Mouse (Mus musculus) midbrain, postnatal 0 days (tissue): Measurements from ENCODE around the gene Cryba4. TPM values are rescaled to one million over a fixed set of nuclear protein-coding genes. Genes with fewer than 3 reads are reported as not detected.

Source experiments
- ATAC-seq: fragments of 200-750 bp; cut with Nextera tagmentation; 2 replicates; pipeline ENCODE4 v1.8.0; 2017; ENCODE audit warnings: moderate number of reproducible peaks, mild to moderate bottlenecking, moderate TSS enrichment, moderate library complexity; ENCODE audit not compliant: low FRiP score
- DNase-seq: peaks from one replicate; pipeline ENCODE4 v3.0.0-alpha.2; 2015; ENCODE audit warnings: low spot score
- H3K27ac ChIP-seq: fragments of 300-500 bp; sonication (generic); 2 replicates; pipeline ENCODE4 v1.5.1; 2014; ENCODE audit warnings: low read depth, mild to moderate bottlenecking, low read length, mixed read lengths
- H3K27me3 ChIP-seq: fragments of 300-500 bp; sonication (generic); 2 replicates; pipeline ENCODE4 v1.6.1; 2014; ENCODE audit warnings: low read length, control low read depth, mixed read lengths; ENCODE audit not compliant: insufficient read depth
- H3K36me3 ChIP-seq: fragments of 300-500 bp; sonication (generic); 2 replicates; pipeline ENCODE4 v1.6.1; 2014; ENCODE audit warnings: low read length, control low read depth, mixed read lengths; ENCODE audit not compliant: insufficient read depth
- H3K4me1 ChIP-seq: fragments of 300-500 bp; sonication (generic); 2 replicates; pipeline ENCODE4 v1.6.1; 2014; ENCODE audit warnings: mild to moderate bottlenecking, control low read depth, antibody characterized with exemption, low read length, mixed read lengths; ENCODE audit not compliant: insufficient read depth
- H3K4me2 ChIP-seq: fragments of 300-500 bp; sonication (generic); 2 replicates; pipeline ENCODE4 v1.6.1; 2014; ENCODE audit warnings: low read depth, mild to moderate bottlenecking, low read length, mixed read lengths; ENCODE audit not compliant: poor library complexity, severe bottlenecking
- H3K4me3 ChIP-seq: fragments of 300-500 bp; sonication (generic); 2 replicates; pipeline ENCODE4 v1.5.1; 2014; ENCODE audit warnings: low read depth, mild to moderate bottlenecking, low read length, moderate library complexity
- H3K9ac ChIP-seq: fragments of 300-500 bp; sonication (generic); replicated peaks from 2 replicates; pipeline ENCODE4 v1.6.1; 2014; ENCODE audit warnings: mild to moderate bottlenecking, low read length, moderate library complexity, mixed read lengths; ENCODE audit not compliant: poor library complexity, severe bottlenecking
- H3K9me3 ChIP-seq: fragments of 300-500 bp; sonication (generic); 2 replicates; pipeline ENCODE4 v1.6.1; 2016; ENCODE audit warnings: low read length, control low read depth
- CTCF ChIP-seq: IDR thresholded peaks from 2 replicates; pipeline ENCODE4 v1.5.1; 2016; ENCODE audit warnings: antibody characterized with exemption, mild to moderate bottlenecking
- WGBS: fragments of 180-500 bp; shearing (Covaris S2); extraction: QIAGEN DNeasy Blood & Tissue Kit; methylation state at CpG from one replicate; pipeline ENCODE4 v1.1.7; 2014; 5-methylcytosine and 5-hydroxymethylcytosine counted together
- polyA plus RNA-seq: library from polyadenylated mRNA; unstranded; fragments of >200 nt; fragmentation: Nextera tagmentation; extraction: Ambion mirVana; gene quantifications from 2 replicates; pipeline ENCODE4 v1.2.1, GENCODE M21; 2015
- total RNA-seq: library from RNA; depleted of rRNA; stranded (reverse); fragments of >200 nt; gene quantifications from 2 replicates; pipeline ENCODE4 v1.2.3, GENCODE M21; 2014; rRNA removed

Gene Cryba4
- total and polyA plus RNA-seq, 2 experiments from 2014 or later: 1.6 to 2.9 TPM

DNA sequence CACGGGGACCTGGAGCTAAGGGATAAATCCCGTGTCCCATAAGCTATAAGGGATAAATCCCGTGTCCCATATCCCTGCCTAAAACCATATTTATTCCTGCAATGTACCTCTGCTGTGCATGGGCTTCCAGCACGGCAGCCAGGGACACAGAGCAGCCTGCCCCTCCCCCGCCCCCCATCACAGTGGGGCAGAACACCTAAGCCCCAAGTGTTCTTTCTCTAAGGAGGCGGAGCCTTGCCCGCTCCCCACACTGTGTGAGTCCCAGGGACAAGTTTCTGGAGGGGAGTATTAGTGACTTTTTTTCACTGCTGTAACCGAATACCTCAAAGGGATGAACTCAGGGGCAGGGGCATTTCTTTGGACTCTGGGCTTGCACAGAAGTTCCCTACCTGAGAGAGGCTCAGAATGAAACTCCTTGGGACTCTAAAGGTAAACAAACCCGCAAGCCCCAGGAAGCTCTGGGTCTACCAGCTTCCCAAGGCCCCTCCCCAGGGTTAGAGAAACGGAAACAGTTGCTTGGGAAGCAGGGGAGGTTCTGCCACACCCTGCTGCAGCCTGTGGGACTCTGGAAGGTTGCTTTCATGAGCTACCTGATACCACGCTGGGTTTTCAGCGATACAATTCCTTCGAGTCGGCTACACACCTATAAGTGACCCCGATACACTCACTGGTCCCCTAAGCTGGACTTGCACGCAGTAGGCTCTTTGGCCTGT lies 45.6 kb downstream of the Cryba4 start:
- Histone ChIP-seq H3K27ac (no peak overlapping the region), H3K36me3 (no peaks in the 10 kb centered on the region), H3K27me3 (no peaks in the 10 kb centered on the region), H3K4me1 (no peaks in the 10 kb centered on the region), H3K9ac (no peak overlapping the region), H3K4me2 (no peak overlapping the region), H3K9me3 (no peaks in the 10 kb centered on the region), H3K4me3 (no peak overlapping the region)
- DNase-seq (no peak), ATAC-seq (no peak)
- TF ChIP-seq CTCF: no peak
- 31% methylated on average over 16 of the region's 16 CpGs for WGBS

DNA sequence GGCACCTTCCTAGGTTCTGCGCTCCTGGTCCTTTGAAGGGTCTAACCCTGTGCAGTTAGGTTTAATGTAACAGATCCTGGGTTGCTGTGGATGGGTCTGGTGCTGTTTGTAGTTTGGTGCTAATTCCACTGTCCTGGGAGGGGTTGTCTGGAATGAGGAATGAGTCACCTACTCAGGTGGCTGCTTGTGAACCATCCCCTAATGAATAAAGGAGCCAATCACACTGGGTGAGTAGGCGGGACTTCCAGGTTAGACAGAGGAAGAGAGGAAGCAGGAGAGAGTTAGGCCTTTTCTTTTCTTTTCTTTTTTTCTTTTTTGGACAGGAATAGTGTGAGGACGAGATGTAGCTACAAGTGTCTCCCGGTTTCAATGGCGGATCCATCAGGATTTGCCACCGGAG lies 52.7 kb downstream of the Cryba4 start:
- no peaks in the 10 kb centered on the region for H3K36me3 ChIP-seq
- no peak overlapping the region for H3K9ac ChIP-seq
- no peaks in the 10 kb centered on the region for H3K4me1 ChIP-seq
- DNase-seq (no peak), ATAC-seq (no peak)
- H3K27me3 ChIP-seq: no peaks in the 10 kb centered on the region
- WGBS: 82% methylated on average over 6 of the region's 6 CpGs
- no peaks in the 10 kb centered on the region for H3K9me3 ChIP-seq
- no peak for TF ChIP-seq CTCF
- no peak overlapping the region for H3K27ac ChIP-seq
- no peak overlapping the region for H3K4me2 ChIP-seq
- H3K4me3 ChIP-seq: no peak overlapping the region

Other genes with a start within 250 kb of the Cryba4 start
- gene Crybb1, start 3.3 kb upstream of the Cryba4 start, total RNA-seq: 7.2 and 11.5 TPM in 2 replicates
- gene Crybb1, start 3.3 kb upstream of the Cryba4 start, polyA plus RNA-seq: 13.1 and 13.2 TPM in 2 replicates
- 37.3 and 41.1 TPM in 2 replicates for gene Tpst2, start 24.2 kb upstream of the Cryba4 start, total RNA-seq
- 37.1 and 37.8 TPM in 2 replicates for gene Tpst2, start 24.2 kb upstream of the Cryba4 start, polyA plus RNA-seq
- gene Tfip11, start 73.8 kb upstream of the Cryba4 start, total RNA-seq: 19.8 and 20.8 TPM in 2 replicates
- gene Tfip11, start 73.8 kb upstream of the Cryba4 start, polyA plus RNA-seq: 27.4 and 29.0 TPM in 2 replicates
- gene Srrd, start 90.5 kb upstream of the Cryba4 start, total RNA-seq: 60.5 and 69.6 TPM in 2 replicates
- gene Srrd, start 90.5 kb upstream of the Cryba4 start, polyA plus RNA-seq: 49.0 and 59.3 TPM in 2 replicates
- 34.9 and 41.1 TPM in 2 replicates for gene Hps4, start 90.6 kb upstream of the Cryba4 start, total RNA-seq
- gene Hps4, start 90.6 kb upstream of the Cryba4 start, polyA plus RNA-seq: 36.1 and 36.4 TPM in 2 replicates
- gene Gm6583, start 103.5 kb upstream of the Cryba4 start, total RNA-seq: not detected in 2 replicates
- gene Gm6583, start 103.5 kb upstream of the Cryba4 start, polyA plus RNA-seq: 0.12 TPM in 1 of 2 replicates, not detected in the other
- 167 and 192 TPM in 2 replicates for gene Asphd2, start 142.3 kb upstream of the Cryba4 start, total RNA-seq
- gene Asphd2, start 142.3 kb upstream of the Cryba4 start, polyA plus RNA-seq: 153 and 162 TPM in 2 replicates
- gene Gm6588, start 196.9 kb upstream of the Cryba4 start, total RNA-seq: not detected in 2 replicates
- gene Gm6588, start 196.9 kb upstream of the Cryba4 start, polyA plus RNA-seq: 0.29 and 0.39 TPM in 2 replicates